Mouse (Mus musculus) layer of hippocampus, adult 9-11 months (tissue): Measurements from ENCODE around the gene Cbarp.

ENCODE experiments used
- DNase-seq: peaks from one replicate; pipeline ENCODE4 v3.0.0; 2022

The Cbarp gene

DNA sequence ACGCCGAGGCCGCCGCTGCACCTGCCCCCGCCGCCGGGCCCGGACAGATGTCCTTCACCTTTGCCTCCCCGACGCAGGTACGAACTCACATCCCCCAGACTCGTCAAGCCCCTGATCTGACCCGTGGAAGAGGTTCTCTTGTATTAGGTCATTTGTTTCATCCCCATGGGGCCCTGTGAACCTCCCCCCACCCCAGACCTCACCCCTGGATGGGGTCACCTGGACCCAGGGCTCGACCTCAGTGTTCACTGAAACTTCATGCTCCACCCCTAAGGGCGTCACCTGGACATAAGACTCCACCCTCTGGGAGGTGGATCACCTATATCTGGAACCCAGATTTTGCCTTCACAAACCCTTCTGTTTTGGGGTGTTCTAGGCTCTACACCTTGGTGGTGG lies 1.9 kb upstream of the Cbarp start:
- DNase-seq: no peak

DNA sequence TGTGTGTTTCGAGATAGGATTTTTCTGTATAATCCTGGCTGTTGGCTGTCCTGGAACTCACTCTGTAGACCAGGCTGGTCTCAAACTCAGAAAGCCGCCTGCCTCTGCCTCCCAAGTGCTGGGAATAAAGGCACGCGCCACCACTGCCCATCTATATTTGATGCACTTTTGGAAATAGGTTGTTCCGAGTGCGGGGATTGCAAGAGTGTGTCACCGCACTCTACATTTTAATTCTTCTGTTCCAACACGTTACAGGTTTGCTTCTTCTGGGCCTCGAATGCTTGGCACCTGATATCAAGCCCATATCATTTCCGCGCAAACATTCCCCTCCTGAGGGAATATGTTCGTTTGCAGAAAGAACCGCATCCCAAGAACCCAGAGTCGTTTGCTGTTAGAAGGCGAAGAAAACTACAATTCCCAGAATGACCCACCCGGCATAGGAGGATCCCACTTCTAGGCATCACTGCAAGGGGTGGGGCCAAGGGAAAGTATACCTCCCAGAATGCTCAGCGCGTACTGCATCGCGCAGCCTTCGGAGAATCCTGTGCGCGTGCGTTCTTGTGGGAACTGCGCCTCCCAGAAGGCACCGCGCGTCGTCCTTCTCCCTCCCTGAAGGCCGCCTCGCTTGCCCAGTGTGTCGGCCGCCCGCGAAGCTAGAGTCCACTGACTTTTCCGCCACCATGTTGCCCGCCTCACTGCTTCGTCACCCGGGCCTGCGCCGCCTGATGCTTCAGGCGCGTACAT lies 1.3 kb upstream of the Cbarp start:
- peak; percentile 97 for DNase-seq

DNA sequence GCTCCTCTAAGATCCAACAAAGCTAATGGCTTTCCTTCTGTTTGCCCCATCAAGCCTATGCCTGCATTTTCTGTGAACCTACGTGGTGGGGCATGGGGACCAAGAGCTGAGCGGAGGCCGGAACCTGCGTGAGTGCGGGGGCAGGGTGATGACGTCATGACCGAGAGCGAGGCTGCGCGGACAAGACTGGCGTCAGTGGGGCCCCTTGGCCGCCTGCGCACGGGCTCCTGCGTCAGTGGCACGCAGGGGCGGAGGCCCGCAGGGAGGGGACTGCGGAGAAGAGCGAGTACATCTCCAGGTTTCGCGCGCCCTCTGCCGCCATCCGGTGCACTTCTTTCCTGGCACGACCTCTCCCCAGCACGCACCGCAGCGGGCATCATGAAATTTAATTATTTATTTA lies 608 bp upstream of the Cbarp start:
- peak; percentile 98 for DNase-seq

DNA sequence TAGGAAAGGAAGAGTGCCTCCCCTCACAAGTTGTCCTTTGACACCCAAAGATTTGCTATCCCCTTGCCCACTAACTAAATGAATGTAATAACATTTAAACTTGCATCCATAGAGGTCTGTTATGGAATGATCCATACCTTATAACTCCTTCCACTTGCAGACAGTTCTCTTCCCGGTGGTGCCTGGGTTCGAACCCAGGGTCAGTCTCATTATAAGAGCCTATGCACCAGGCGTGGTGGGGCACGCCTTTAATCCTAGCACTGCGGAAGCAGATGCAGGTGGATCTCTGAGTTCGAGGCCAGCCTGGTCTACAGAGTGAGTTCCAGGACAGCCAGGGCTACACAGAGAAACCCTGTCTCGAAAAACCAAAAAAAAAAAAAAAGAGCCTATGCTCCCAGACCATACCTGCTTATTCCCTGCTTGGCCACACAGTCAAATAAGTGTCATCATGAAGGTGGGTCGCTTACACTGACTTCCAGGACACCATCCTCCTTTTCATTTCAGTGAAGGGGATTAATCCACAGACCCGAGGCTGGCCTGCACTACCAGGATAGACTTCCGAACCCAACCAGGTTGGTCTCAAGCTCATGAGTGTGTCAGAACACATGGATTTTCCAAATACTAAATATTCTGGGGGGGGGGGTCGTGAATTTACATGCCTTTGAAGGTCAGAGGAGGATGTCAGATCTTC lies 515 bp downstream of the Cbarp start:
- no peak for DNase-seq

DNA sequence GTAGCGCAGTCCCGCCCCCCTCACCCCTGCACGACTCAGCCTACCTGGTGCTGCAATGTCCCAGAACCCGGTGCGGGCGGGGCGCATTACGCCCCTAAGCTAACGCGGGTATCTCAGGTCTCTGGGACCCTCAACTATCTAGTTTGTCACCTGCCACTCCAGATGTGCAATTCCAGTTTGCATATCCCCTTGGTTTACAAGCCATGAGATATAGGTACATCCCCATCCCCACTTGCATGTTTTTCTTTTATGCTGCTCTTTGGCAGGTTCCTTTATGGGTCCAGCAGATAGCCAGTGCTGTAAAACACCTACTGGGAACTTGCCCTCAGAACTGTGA lies 1.2 kb downstream of the Cbarp start:
- no peak for DNase-seq

DNA sequence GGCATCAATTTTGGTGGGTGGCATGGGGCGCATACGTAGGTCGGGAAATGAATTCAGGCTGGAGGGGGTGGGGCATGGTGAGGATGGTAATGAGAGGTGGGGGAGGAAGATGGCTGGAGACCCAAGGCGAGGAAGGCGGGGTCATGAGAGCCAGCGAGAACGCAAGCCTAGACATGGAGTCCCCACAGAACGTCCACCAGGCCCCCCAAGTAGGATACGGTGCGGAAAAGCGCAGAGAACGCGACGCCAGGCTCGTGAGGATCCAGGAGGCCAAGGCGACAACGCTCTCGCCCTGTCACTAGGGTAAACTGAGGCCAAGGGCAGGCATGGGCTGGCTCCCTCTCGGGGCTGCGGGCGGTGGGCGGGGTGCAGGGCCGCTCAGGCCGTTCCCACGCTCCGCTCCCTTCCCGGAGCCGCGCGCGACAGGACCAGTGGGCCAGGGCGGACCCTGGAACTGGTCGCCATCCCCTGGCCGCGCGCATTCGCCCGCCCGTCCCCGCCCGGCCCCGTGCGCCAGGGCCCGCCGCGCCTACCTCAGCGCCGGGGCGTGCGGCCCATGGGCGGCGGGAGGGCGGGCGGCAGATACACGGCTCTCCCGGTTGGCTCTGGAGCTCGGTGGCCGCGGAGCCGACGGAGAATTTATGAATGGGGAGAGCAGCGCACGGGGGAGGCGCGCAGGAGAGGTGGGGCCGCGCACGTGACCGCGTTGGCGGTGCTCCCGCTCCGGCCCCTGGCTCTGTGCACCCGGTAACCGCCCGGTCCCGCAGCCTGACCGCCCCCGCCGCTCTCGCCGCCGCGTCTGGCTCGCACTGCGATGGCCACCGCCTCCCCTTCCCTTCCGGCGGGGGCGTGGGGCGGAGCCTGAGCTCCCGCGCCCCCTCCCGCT lies 1.8 kb downstream of the Cbarp start, which contains the start of gene Atp5d:
Gene Atp5d (plus strand): TSS at position 80 of the 886 bp plus-strand sequence.
- peak; percentile 74 for DNase-seq

DNA sequence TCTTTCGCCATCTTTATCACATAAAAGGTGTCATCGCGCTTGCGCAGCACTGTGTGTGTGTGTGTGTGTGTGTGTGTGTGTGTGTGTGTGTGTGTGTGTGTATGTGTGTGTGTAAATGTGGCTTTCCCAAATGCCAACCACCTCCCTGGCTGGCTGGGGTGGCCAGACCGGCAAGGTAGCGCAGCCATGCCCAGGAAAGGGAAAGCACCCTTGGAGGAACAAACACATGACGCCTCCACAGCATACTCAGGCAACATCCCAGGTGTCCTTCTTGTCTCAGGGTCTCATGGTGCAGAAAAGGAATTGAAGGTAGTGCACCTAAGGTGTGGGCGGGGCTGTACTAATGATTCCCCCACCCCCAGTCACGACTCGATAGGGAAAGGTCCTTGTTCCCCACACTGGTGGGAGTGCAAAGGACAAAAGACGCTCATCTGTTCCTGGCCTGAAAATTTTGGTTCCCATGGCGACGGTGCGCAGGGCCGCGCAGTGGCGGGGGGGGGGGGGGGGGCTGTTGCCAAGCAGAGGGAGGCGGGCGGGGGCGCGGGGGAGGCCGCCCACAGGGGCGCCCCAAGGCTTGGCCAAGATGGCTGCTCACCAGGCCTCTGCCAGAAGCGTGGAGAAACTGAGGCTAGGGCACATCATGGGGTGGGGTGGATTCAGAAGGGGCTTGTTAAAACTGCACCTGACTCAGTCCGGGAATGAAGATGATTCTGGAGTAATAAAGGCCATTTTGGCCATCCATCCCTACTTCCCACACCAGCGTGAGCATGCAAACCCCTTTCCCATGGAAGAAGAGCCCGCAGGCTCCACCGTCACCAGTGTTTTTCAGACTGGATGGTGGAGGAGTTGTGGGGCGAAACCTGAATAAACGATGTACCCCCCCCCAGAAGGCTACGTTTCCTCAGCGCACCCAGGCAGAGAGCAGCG lies 2.7 kb downstream of the Cbarp start:
- peak; percentile 72 for DNase-seq

DNA sequence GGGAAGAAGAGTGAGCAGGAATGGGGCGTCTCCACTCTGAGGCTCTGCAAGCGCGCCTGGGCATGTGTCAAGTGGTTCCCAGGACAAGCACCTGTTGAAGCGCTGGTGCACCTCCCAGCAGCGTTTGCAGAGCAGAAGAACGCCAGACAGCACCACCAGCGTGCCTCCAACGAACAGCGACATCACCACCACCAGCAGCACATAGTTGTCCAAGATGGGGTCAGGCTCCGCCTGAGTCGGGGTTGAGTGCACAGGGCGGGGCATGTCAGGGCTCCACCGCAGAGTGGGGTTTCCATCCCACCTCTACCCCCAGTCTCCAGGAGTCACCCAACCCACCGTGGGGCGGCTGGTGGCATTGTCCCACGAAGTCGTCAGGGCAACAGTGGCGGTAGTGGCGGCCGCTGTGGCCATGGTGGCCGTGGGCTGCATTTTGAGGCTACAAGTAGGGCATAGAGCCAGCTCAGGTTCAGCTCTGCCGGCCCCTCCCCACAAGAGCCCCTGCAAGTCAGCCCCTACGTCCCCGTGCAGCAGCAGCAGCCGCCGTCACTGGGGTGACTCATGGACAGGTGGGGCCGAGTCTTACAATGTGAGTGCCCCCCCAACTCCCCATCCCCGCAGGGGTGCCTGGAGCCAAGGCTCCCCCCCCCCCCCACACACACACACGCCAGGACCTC lies 3.5 kb downstream of the Cbarp start:
- DNase-seq: peak; percentile 73

DNA sequence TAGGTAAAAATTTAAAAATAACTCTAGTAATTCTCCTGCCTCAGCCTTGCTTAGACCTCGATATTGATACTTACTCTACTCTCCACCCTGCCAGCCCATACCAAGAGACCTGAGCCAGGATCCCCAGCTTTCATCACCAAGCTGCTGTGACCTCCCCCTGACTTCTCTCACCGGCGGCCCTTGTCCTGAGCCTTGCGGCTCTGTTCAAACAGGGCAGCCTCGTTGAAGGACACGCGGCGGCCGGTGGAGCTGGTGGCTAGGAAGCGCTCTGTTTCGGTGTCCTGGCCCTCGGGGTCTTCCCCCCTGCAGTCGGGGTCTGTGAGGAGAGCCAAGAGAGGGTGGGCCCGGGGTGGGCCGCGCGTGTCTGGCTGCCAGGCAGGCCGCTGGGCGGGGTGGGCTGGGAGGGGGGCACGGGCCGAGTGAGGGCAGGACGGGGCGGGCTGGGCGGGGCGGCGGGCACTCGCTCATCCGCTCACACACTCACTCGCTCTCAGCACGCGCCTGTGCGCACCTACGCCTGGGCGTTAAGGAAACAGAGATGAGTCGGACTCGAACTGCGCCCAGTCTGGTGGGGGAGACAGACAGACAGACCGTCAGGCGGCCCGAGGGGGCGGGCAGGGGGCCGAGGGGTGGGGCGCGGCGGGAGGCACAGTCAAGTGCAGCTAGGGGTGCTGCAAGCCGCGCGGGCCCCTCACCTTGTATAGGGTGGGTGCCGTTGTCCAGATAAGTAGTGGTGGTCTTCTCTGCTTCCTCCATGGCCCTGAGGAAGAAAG lies 4.3 kb downstream of the Cbarp start:
- DNase-seq: no peak

DNA sequence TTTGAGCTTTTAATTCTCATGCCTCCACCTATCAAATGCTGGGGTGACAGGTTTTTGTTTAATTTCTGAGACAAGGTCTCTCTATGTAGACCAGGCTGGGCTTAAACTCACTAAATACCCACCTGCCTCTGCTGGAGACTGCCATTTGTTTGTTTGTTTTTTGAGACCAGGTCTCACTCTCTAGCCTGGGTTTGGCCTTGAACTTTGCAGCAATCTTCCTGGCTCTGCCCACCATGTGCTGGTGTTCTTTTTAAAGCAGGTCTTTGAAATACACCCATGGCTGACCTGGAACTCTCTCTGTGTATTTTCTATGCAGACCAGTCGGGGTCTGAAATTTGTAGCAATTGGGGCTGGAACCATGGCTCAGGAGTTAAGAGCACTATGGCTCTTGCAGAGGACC lies 5.0 kb downstream of the Cbarp start:
- no peak for DNase-seq

DNA sequence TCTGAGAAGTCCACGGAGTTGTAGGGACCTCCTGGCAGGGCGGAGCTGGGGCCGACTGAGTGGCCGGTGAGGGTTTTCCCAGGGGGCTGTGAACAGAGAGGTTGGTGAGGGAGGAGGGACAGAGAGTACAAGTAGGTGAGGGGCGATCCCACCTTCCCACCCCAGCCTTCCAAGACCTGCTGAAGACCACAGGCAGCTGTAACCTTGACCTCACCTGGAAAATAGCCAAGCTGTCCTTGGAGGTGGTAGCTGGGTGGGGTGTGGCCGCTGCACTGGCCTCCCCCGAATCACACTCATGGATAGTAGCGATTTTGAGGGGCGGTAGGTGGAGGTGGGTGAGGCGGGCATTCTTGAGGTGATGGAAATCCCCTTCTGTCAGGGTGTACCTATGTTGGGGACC lies 5.5 kb downstream of the Cbarp start:
- no peak for DNase-seq

DNA sequence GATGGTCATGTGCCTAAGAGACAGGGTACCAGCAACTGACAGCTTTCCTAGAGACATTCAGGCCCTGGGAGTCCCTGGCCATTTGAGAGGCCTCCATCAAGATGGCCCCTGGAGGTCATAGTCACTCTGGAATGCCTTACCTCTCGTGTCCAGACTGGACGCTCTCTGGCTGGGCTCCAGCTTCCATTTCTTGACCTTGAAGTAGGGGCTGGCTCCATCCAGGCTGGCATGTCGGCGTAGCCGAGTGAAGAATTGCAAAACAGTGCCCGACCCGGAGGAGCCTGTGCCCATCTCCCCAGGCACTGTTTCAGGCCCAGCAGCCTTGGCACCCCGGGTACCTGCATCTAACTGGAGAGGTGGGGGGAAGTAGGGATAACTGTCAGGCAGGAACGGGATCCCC lies 6.2 kb downstream of the Cbarp start:
- DNase-seq: no peak

DNA sequence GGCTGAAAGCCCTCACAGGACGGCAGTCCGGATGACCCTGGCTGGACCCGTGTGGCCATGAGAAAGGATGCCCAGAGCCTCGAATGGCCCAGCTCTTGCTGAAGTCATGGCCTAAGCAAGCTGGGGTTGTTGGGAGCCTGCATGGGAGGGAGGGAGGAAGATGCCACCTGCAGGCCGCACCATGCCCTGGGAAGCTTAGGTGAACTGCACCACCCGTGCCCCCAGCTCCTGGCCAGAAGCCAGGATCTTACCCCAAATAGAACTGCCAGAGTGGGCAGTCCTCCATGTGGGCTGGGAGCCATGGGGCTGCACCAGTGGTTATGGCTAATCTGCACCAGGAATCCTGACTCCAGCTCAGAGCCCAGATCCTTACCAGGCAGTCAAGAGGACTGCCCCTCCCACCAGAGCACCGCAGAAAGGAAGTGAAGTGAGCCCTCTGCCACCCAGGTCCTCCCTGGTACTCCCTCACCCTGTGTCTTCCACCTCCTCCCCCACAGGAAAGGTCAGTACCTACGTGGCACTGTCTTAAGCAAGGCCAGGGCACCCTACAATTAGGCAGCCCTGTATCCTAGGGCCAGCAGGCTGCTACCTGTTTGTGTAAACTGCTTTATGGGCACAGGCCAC lies 7.3 kb downstream of the Cbarp start:
- no peak for DNase-seq

DNA sequence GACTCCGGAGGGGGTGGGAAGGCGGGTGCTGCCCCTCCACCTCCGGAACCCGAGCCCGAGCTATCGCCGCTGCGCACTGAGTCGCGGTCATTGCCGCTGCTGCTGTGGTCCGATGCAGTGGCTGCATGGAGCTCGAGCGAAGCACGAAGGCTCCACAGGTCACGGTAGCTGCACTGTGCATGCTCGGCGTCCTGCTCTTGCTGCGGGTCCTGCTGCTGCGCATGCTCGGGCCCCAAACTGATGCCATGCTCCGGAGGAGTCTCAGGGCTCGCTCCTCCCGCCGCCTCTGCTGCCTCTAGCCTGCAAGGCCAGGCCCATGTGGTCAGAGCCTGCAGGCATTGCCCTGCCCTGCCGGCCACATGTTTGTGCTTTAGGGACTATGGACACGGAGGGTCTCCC lies 8.7 kb downstream of the Cbarp start:
- no peak for DNase-seq

DNA sequence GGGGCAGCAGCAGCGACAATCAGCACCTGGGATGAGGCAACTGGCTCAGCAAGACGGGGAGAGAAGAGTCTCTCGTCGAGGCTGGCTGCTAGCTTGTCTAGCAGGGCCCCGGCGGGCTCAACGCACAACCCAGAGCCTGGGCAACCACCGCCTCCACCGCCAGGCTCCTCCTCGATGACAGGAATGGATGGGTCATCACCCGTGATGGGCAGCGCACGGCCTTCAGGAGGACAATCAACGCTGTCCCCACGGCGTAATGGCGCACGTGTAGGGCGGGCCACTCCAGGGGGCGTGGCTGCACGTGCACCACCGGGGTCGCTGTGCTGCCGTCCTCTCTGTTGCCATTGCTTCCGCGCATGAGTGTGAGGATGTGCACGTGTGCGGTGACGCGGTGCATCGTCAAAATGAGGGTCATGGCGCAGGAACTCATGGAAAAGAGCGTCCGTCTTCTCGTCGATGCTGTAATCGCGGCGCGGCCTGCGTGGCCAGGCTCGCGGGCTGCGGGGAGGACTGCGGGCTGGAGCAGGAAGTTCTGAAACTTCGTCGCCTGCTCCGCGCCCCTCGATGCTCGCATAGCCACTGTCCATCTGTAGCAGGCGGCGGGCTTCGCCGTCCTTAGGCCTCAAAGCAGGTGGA lies 9.2 kb downstream of the Cbarp start:
- no peak for DNase-seq

DNA sequence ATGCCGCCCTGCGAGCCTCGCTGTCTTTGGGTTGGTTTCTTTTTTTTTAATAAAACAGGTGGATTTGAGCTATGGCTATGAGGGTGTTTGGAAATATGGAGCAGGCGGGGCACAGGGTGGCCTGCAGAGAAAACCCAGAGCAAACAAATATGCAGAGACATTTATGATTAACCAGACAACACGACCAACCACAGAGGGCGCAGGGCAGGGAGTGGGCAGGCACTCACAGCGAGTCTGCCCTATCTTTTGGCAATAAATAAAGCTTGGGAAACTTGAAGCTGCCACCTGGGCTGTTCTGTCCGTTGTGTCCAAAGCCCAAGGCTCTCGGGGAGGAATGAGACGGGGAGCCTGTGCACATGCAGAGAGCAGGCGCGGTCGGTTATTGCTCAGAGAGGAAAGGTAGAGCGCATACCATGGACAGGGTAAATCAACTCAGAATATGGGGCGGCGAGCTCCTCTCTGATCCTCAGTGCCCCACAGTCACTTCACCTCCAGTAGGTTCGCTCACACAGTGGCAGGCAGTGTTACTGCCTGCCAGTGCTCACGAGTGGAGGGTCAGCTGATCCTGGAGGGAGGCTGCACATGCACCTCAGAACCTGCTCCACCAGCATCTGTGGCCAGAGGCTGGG lies 10.1 kb downstream of the Cbarp start:
- DNase-seq: no peak

DNA sequence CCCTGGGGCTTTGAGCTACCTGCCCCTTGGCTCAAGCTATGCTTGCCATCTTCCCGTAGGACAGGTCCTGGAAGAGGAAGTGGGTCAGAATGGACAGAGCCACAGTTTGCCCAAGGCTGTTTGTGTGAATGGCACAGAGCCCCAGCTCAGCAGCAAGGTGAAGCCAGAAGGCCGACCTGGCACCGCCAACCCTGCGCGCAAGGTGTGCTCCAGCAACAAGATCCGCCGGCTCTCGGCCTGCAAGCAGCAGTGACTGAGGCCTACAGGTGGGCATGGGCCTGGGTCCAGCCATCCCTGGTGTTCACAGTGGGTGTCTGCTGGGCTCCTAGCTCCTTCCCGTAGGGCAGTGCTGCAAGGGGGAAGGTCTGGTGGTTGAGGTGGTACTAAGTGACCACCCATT lies 10.8 kb downstream of the Cbarp start:
- DNase-seq: no peak

DNA sequence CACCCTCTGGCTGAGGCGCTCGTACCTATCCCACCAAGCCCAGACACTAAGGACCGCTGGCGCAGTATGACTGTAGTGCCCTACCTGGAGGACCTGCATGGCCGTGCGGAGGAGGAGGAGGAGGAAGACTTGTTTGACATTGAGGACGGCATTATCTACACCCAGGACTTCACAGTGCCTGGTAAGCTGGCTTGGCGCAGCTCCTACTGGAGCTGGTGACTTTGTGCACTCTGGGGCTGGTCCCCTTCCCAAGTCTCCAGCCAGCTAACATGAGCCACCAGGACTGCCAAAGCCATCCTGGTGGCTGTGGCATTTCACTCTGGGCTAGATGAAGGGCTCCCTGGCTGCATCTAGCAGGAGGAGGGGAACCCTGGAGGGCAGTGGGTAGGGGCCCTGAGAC lies 12.7 kb downstream of the Cbarp start:
- no peak for DNase-seq

DNA sequence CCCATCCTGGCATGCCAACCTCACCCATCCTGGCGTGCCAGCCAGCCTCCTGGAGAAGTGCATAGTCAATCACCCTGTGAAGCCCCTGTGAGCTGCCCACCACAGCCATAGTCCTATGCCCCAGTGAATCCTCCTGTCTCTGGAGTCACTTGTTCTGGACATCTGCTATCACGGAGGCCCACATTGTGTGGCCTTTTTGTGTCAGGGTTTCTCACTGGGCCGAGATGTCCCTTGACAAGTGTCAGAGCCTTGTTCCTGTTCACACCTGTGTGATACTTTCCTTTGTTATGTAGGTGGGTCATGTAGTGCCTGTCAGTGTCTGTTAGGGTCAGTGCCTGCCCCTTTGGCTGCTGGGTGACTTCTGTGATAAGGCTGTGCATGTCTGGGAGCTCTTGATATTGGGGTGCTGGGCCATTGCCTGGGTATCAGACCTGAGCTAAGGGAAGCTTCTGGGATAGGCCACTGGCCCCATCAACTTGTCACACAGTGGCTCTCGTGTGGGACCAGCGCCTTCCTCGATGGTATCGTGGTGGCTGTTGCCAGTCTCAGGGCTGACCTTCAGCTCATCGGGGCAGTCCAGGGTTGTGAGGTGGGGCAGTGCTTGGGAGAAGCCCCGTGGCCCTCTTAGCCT lies 16.6 kb downstream of the Cbarp start:
- no peak for DNase-seq
